Mouse (Mus musculus): ENCODE results near the gene Pcnx3. TPM values are rescaled to one million over a fixed set of nuclear protein-coding genes. Genes with fewer than 3 reads are reported as not detected.
A peak's percentile ranks its signal among the peaks of the same experiment; 100 is the strongest.
"Not testable (repeated sequence)": the region's sequence is repeated elsewhere in the genome, so short reads cannot be mapped to it uniquely, and the experiment has no call there.

Pcnx3 gene
- polyA plus RNA-seq, 1 experiment = 88.8 TPM

DNA sequence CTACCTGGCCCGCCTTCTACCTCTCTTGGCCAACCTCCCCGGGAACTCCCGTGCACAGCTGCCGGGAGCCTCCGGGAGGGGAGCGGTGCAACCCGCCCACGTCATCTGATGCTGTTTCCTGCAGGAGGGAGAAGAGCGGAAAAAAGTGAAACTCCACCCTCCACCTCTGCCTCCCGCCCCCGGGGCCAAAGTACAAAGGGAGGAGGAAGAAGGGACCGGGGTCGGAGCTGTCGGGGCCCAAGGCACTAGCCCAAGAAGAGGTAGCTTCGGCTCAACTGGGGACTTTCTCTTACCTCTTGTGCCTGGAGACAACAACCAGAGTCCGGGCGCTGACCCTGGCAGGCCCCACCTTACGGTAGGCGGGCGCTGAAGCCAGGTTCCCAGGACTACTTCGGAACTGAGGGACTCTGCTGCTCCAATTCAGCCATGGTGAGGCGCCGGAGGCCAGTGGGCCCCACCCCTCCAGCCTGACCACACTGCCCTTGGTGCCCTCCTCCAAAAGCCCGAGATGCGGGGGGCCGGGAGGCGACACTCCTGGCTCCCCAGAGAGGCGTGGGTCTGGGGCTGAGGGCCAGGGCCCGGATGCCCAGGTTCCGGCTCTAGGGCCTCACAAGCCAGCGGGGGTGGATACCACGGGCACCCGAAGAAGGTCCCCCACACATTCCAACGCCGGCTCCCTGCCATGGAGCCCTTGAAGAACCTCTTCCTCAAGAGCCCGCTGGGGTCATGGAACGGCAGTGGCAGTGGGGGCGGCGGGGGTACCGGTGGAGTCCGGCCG is 1.0 kb upstream of the Pcnx3 start:
- H3K4me1 ChIP-seq (ENCODE audit: control insufficient read depth, insufficient read depth, low read length) = peaks cover 14% of the 10 kb centered on the region
- 1% methylated on average over 42 of the region's 42 CpGs for WGBS
- H3K36me3 ChIP-seq (ENCODE audit: control insufficient read depth, insufficient read depth, low read length) = 0 out of 2 replicates have a peak, but pooled peaks cover 2% of the 10 kb centered on the region
- H3K27me3 ChIP-seq (replicated peaks; ENCODE audit: control insufficient read depth, insufficient read depth, low read length) = no peaks in the 10 kb centered on the region
- DNase-seq = peak; percentile 97
- TF ChIP-seq CTCF (conservative IDR thresholded peaks at IDR 0.05; ENCODE audit: insufficient read depth, insufficient read length, low read depth, low read length) (no peak), POLR2A (IDR thresholded peaks at IDR 0.05; ENCODE audit: low read depth, low read length) (peak; percentile 41)
- peak overlapping the region; percentile 88 for H3K4me3 ChIP-seq (ENCODE audit: insufficient read depth, low read depth, low read length)
- H3K27ac ChIP-seq (ENCODE audit: insufficient read depth, low read depth, low read length) = peak overlapping the region; percentile 92

DNA sequence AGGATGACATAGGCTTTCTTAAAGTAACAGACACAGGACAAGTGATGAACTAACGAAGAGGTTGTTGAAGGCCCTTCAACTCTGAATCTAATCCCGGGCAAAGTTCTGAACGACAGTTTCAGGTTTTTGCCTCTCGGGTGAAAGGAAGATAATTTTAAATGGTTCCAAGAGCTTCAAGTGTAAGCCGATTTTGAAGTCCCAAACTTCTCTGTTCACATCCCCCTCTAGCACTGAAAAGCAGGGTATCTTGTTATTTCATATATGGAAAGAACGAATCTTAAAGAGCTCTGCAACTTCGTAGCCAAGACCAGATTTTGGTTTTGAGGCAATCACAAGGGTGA is 350 bp upstream of the Pcnx3 start:
- TF ChIP-seq CTCF (conservative IDR thresholded peaks at IDR 0.05; ENCODE audit: insufficient read depth, insufficient read length, low read depth, low read length) (no peak), POLR2A (IDR thresholded peaks at IDR 0.05; ENCODE audit: low read depth, low read length) (no peak)
- Histone ChIP-seq H3K4me3 (ENCODE audit: insufficient read depth, low read depth, low read length) (peak overlapping the region; percentile 88), H3K36me3 (ENCODE audit: control insufficient read depth, insufficient read depth, low read length) (0 out of 2 replicates have a peak, but pooled peaks cover 2% of the 10 kb centered on the region), H3K27me3 (replicated peaks; ENCODE audit: control insufficient read depth, insufficient read depth, low read length) (no peaks in the 10 kb centered on the region), H3K4me1 (ENCODE audit: control insufficient read depth, insufficient read depth, low read length) (peaks cover 14% of the 10 kb centered on the region), H3K27ac (ENCODE audit: insufficient read depth, low read depth, low read length) (peak overlapping the region; percentile 92)
- DNase-seq = no peak
- 1% methylated on average over 7 of the region's 7 CpGs for WGBS

DNA sequence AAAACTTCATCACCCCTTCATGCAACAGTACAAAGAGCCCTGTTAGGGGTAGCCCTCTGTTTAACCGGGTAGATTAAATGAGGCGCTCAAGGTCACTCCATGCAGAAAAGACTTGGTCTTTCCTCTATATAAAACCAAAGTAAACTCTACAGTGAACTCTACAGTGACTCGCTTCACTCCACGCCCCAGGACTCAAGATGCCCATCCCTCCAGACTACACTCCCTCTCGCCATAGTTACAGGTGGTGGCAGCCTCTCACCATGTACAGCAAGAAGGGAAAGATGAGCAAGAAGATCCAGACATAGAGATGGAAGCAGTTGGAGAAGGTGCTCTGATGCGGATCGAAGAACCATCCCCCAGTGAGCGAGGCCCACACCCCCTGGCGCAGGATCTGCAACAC is 970 bp downstream of the Pcnx3 start:
- no peaks in the 10 kb centered on the region for H3K27me3 ChIP-seq (replicated peaks; ENCODE audit: control insufficient read depth, insufficient read depth, low read length)
- peaks cover 10% of the 10 kb centered on the region for H3K4me1 ChIP-seq (ENCODE audit: control insufficient read depth, insufficient read depth, low read length)
- 13% methylated on average over 9 of the region's 9 CpGs for WGBS
- no peak overlapping the region for H3K27ac ChIP-seq (ENCODE audit: insufficient read depth, low read depth, low read length)
- TF ChIP-seq CTCF (conservative IDR thresholded peaks at IDR 0.05; ENCODE audit: insufficient read depth, insufficient read length, low read depth, low read length) (no peak), POLR2A (IDR thresholded peaks at IDR 0.05; ENCODE audit: low read depth, low read length) (no peak)
- H3K36me3 ChIP-seq (ENCODE audit: control insufficient read depth, insufficient read depth, low read length) = 0 out of 2 replicates have a peak, but pooled peaks cover 2% of the 10 kb centered on the region
- H3K4me3 ChIP-seq (ENCODE audit: insufficient read depth, low read depth, low read length) = peak overlapping the region; percentile 79
- DNase-seq = no peak

GRCm38 (mm10) chr19:5686954-5687353 is 1.8 kb downstream of the Pcnx3 start:
- not testable (repeated sequence) for H3K27me3 ChIP-seq (replicated peaks; ENCODE audit: control insufficient read depth, insufficient read depth, low read length); H3K4me3 ChIP-seq (ENCODE audit: insufficient read depth, low read depth, low read length); H3K36me3 ChIP-seq (ENCODE audit: control insufficient read depth, insufficient read depth, low read length); H3K27ac ChIP-seq (ENCODE audit: insufficient read depth, low read depth, low read length); H3K4me1 ChIP-seq (ENCODE audit: control insufficient read depth, insufficient read depth, low read length); DNase-seq
- WGBS = 91% methylated on average over 12 of the region's 12 CpGs

- no peaks in the 10 kb centered on the region for H3K27me3 ChIP-seq (replicated peaks; ENCODE audit: control insufficient read depth, insufficient read depth, low read length)
- H3K4me3 ChIP-seq (ENCODE audit: insufficient read depth, low read depth, low read length) = no peak overlapping the region
- H3K4me1 ChIP-seq (ENCODE audit: control insufficient read depth, insufficient read depth, low read length) = peaks cover 10% of the 10 kb centered on the region
- peaks cover 2% of the 10 kb centered on the region; the same call in 1 of the 2 replicates for H3K36me3 ChIP-seq (ENCODE audit: control insufficient read depth, insufficient read depth, low read length)
- TF ChIP-seq CTCF (conservative IDR thresholded peaks at IDR 0.05; ENCODE audit: insufficient read depth, insufficient read length, low read depth, low read length) (no peak), POLR2A (IDR thresholded peaks at IDR 0.05; ENCODE audit: low read depth, low read length) (no peak)
- DNase-seq = no peak
- no peak overlapping the region for H3K27ac ChIP-seq (ENCODE audit: insufficient read depth, low read depth, low read length)
- 91% methylated on average over 13 of the region's 13 CpGs for WGBS
These were observed 2.3 kb downstream of the Pcnx3 start for GRCm38 (mm10) chr19:5686437-5686836.

DNA sequence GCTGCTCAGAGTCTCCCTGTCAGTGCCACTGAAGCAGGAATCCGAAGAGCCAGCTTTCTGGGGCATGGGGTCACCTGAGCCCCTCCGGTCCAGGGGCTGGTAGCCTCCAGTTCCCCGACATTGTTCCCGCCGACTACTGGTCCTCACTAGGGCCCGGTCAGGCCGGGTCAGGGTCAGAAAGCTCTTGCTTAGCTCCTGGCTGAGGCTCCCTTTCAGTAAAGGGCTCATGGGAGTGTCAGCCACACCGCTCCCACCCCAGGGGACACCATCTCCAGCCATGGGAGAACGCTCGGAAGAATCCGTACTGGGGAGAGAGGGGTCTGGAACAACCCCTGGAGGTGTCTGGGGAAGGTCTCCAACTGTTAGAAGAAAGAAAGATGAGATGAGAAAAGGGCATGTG is 2.8 kb downstream of the Pcnx3 start:
- TF ChIP-seq CTCF (conservative IDR thresholded peaks at IDR 0.05; ENCODE audit: insufficient read depth, insufficient read length, low read depth, low read length) (no peak), POLR2A (IDR thresholded peaks at IDR 0.05; ENCODE audit: low read depth, low read length) (no peak)
- H3K36me3 ChIP-seq (ENCODE audit: control insufficient read depth, insufficient read depth, low read length) = peaks cover 2% of the 10 kb centered on the region; the same call in 1 of the 2 replicates
- WGBS = 93% methylated on average over 11 of the region's 11 CpGs

GRCm38 (mm10) chr19:5685431-5685830 is 3.3 kb downstream of the Pcnx3 start:
- Histone ChIP-seq H3K27ac (ENCODE audit: insufficient read depth, low read depth, low read length) (no peak overlapping the region), H3K4me1 (ENCODE audit: control insufficient read depth, insufficient read depth, low read length) (peaks cover under 1% of the 10 kb centered on the region), H3K36me3 (ENCODE audit: control insufficient read depth, insufficient read depth, low read length) (peaks cover 2% of the 10 kb centered on the region; the same call in 1 of the 2 replicates), H3K4me3 (ENCODE audit: insufficient read depth, low read depth, low read length) (no peak overlapping the region), H3K27me3 (replicated peaks; ENCODE audit: control insufficient read depth, insufficient read depth, low read length) (no peaks in the 10 kb centered on the region)
- no peak for TF ChIP-seq CTCF (conservative IDR thresholded peaks at IDR 0.05; ENCODE audit: insufficient read depth, insufficient read length, low read depth, low read length)
- TF ChIP-seq POLR2A (IDR thresholded peaks at IDR 0.05; ENCODE audit: low read depth, low read length) = no peak
- no peak for DNase-seq
- WGBS = 95% methylated on average over 19 of the region's 19 CpGs

More for the DNA sequence above, 2.8 kb downstream of the Pcnx3 start:
- Histone ChIP-seq H3K27ac (ENCODE audit: insufficient read depth, low read depth, low read length) (no peak overlapping the region), H3K4me1 (ENCODE audit: control insufficient read depth, insufficient read depth, low read length) (peaks cover 5% of the 10 kb centered on the region), H3K27me3 (replicated peaks; ENCODE audit: control insufficient read depth, insufficient read depth, low read length) (no peaks in the 10 kb centered on the region), H3K4me3 (ENCODE audit: insufficient read depth, low read depth, low read length) (no peak overlapping the region)
- no peak for DNase-seq

Data from kidney, adult 2 months (tissue).